Mouse (Mus musculus): Measurements from ENCODE around the gene Ccs.
"Not testable (repeated sequence)": the region's sequence is repeated elsewhere in the genome, so short reads cannot be mapped to it uniquely, and the experiment has no call there.

Gene Ccs

GRCm38 (mm10) chr19:4839149-4839548 lies at the start of gene Ccs, which contains the start of gene Ccdc87:
Gene Ccs, minus strand, starts transcription at chr19:4839332.
Gene Ccdc87, plus strand, starts transcription at chr19:4839366.
- peak; percentile 97 for DNase-seq

- no peak for DNase-seq
Observed at GRCm38 (mm10) chr19:4883961-4884360, 44.8 kb upstream of the Ccs start.

- no peak for DNase-seq
Observed at GRCm38 (mm10) chr19:4879324-4879703, 40.2 kb upstream of the Ccs start.

DNA sequence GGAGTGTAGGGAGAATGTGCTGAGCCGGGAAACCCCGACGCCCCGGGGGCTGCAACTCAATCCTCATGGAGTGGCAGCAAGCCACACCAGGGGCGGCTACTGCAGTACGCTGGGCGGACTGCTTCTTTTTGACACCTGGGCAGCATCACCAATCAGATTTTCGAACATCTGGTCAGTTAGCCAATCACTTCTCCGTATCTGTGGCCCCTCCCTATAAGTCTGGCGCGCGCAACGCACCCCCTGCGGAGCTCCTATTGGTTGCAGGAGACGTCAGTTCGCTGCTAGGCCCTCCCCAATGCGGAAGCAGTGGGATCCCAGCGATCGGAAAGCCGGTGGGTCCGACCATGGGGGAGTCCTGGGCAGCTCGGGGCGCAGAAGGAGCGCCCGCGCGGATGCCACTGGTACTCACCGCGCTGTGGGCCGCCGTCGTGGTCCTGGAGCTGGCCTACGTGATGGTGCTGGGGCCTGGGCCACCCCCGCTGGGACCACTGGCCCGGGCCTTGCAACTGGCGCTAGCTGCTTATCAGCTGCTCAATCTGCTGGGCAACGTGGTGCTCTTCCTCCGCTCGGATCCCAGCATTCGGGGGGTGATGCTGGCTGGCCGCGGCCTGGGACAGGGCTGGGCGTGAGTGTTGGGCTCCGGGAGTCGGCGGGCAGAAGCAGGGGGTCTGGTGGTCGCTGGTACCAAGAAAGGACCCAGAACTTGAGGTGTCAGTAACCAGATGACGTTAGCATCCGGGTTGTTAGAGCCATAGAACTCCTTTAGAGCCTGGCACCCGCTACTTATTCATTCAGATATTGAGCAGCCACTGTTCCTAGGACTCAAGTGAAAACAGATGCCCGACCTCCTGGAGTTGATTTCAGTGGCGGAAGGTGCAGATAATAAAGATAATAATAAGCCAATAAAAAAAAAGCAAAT lies 39.5 kb upstream of the Ccs start, which contains the start of gene Zdhhc24:
Gene Zdhhc24, plus strand, starts transcription at position 264 of the 919 bp plus-strand sequence.
- peak; percentile 95 for DNase-seq

- DNase-seq, result peak; percentile 28
Observed at GRCm38 (mm10) chr19:4877785-4878184, 38.7 kb upstream of the Ccs start, which contains the start of gene Actn3. Gene Actn3, minus strand, starts transcription at chr19:4877909.

- DNase-seq, result no peak
Observed at GRCm38 (mm10) chr19:4876755-4877154, 37.6 kb upstream of the Ccs start.

DNA sequence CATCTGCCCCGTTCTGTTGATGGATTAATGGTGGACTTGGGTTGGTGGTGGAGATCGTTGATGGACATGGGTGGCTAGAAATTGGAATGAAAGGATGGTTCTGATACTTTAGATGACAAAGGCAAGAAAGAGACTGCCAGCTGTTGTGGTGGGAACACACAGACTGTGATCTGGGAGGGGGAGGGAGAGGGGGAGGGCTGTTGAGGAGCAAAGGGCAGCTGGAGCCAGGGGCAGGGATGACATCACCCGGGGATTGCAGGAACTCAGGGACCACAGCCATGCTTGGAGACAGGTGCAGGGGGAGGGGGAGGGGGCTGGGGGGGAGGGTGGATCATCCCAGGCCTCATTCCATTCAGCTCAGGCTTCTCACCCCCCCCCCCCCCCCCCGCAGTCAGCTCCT lies 37.1 kb upstream of the Ccs start:
- no peak for DNase-seq

DNA sequence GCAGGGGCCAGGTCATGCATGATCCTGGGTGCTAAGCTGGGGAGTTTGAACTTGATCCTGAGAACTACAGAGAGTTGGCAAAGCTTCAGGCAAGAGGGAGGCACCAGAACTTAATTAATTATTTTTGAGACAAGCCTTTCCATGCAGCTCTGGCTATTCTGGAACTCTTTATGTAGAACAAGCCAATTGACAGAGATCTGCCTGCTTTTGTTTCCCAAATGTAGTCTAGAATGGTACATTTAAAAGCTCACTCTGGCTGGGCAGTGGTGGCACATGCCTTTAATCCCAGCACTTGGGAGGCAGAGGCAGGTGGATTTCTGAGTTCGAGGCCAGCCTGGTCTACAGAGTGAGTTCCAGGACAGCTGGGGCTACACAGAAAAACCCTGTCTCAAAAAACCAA lies 35.5 kb upstream of the Ccs start:
- not testable (repeated sequence) for DNase-seq

DNA sequence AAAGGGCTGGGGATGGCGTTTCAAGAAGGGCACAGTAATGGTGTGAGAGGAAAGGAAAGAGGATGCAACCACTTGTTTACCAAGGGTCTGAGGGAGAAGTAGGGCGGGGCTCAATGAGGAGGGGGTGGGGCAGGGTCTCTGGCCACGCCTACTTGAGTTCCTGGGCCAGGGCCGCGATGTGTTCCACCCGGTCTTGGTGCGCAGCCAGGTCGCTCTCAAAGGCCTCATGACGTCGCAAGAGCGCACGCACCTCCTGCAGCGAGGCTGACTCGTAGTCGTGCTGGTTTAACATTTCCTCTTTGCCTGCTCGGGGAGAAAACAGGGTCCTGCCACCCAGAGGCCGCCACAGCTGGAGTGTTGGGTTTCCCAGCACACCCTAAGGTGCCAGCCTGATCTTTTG lies 26.0 kb upstream of the Ccs start:
- DNase-seq, result peak; percentile 26

DNA sequence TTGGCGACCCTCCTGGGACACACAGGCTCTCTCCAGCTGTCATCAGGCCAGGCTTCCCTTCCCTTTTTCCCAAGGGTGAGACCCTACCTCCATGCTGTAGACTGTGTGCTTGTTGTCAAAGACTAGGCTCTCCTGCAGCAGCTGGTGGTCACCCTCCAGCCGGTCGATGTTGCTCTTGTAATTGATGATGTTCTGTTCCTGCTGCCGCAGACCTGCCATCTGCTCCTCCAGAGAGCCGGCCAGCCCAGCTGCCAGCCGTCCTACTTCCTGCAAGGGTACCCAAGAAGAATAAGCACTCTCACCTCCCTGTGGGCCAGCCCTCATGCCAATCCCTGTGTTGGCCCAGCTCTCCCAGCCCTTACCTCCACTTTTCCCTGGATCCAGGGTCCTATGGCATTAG lies 23.9 kb upstream of the Ccs start:
- DNase-seq, result no peak

DNA sequence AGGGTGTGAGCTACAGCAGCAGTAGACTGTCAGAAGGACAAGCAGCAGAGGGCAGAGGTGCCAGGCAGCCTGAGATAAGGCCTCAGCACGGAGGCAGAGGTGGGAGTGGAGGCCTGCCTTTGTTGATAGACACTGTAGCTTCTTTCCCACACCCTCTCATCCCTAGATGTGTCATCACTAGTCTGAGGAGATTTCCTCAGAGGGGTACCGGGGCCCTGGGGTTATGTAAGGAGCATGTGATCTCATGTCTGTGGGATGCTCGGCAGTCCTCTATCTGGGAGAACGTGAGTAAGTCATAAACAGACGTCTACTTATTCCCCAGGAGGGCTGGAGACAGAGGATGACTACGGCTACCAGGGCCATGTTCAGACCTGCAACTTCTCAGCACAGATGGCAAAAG lies 19.9 kb upstream of the Ccs start:
- DNase-seq, result no peak

- no peak for DNase-seq
Observed at GRCm38 (mm10) chr19:4855951-4856350, 16.8 kb upstream of the Ccs start.

DNA sequence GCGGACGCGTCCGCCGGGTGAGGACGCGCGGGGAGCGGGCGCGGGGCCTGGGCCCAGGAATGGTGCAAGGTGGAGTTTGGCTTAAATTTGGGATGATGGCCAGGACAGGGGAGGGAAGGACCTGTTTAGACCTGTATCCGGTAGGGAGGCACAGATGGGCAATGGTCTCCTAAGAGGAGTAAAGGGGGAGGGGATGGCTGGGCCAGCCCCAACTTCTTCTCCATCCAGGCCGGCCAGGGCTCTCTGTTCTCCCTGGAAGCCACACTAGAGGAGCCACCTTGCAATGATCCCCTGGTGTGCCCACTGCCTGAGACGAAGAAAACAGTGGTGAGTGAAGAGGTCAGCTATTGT lies 16.3 kb upstream of the Ccs start:
- DNase-seq, result no peak

DNA sequence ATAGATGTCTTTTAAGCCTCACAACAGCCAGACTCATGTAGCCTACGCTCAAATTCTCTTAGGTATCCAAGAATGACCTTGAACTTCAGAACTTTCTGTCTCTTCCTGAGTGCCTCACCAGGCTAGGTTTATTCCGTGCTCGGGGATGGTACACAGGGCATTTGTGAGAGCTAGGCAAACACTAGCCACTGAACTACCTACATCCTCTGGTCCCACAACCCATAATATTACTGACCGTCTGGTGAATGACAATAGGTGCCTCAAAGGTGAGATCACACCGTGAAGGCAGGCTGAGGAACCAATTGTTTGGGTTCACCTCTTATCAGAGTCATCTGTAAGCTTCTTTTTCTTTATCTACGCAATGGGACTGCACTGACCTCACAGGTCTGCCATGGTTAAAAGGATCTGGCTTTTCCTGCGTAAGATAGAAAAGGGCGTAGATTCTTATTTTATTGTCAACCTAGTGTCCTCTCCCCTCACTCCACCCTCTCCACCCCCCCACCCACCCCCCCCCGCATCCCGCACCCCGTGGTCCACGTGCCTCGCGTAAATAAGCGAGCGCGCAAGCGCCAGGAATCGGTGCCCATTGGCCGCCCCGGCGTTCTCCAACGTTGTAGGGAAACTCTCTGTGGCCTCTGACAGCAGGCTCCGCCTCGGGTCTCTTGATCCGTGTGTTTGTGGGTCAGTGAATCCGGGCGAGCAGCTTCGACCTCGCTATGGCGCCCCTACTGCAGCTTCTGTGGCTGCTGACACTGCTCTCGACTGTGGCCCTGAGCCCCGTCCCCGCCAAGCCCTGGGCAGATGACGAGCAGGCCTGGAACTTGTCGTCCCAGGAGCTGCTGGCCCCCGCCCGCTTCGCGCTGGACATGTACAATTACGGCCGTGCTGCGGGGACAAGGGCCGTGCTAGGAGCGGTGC lies 15.7 kb upstream of the Ccs start, which contains the start of gene Ctsf:
Gene Ctsf, plus strand, starts transcription at position 579 of the 918 bp plus-strand sequence.
- DNase-seq, result peak; percentile 94

- no peak for DNase-seq
Observed at GRCm38 (mm10) chr19:4850281-4850680, 11.1 kb upstream of the Ccs start.

- DNase-seq, result no peak
Observed at GRCm38 (mm10) chr19:4849800-4850199, 10.7 kb upstream of the Ccs start.

DNA sequence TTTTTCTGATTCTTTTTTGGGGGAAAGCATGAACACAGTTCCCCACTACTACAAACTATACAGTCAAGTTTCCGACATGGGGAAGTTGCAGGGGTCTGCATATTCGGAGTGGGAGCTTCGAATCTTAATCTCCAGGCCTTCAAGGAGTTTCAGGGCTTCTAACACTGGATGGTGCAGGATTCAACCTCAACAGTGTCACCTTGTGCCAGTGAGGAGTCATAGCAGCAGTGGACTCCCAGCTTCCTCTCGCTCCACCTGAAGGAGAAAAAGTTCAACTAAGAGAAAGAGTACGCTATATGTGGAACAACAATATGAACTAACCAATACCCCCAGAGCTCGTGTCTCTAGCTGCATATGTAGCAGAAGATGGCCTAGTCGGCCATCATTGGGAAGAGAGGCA lies 8.4 kb upstream of the Ccs start:
- DNase-seq, result peak; percentile 28

- DNase-seq, result no peak
Observed at GRCm38 (mm10) chr19:4845846-4846245, 6.7 kb upstream of the Ccs start.

GRCm38 (mm10) chr19:4842611-4843010 lies 3.5 kb upstream of the Ccs start:
- DNase-seq, result no peak

- no peak for DNase-seq
Observed at GRCm38 (mm10) chr19:4840848-4841247, 1.7 kb upstream of the Ccs start.

DNA sequence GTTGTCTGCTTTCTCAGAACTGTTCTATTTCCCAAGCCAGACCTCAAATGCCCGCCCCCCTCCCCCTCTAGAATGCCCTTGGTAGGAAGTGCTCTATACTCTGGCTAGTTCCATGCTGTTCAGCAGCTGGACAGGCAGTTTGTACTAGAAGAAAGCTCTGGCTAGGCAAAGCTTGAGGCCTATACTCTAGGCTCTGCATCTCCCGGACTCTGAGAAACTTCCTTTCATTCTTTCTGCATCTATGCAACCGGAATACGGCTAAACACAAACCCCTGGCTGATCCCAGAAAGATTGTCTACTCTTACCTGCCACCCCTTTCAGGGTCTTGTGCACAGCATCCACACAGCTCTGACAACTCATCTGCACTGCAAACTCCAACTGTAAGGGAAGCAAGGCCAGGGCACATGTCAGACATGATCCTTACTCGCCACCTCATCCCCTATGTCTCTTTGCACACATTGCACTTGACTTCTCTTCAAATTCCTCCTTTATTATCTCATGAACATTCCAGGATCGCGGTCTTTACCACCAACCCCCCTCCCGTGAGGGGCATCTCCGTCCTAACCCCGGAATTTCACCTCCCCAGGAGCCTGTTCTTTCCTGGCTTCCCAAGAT lies 499 bp downstream of the Ccs start:
- no peak for DNase-seq

GRCm38 (mm10) chr19:4837049-4837448 lies 2.1 kb downstream of the Ccs start:
- DNase-seq, result no peak

DNA sequence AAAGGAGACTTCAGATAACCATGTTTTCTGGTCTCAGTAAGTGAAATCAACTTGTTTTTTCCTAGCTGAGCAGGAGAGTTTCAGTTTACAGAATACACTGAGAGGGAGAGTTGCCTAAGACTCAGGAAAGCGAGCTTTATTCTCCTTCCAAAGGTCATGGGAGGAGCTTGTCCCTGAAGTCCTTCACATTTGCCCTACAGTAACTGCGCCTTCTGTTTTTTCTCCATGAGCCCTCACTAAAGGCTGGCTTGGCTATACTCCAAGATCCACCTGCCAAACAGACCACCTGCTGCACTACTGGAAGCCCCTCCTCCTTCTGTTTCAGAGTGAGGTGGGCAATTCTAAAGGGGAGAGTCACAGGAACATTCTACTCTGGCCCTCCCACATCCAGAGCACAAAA lies 3.0 kb downstream of the Ccs start:
- no peak for DNase-seq
